Mouse (Mus musculus) liver, postnatal 0 days (tissue): Measurements from ENCODE around the gene Vsig10.

Experiments used
- CTCF ChIP-seq: sonication (generic); IDR thresholded peaks from 2 replicates; pipeline ENCODE4 v1.5.1; 2016; ENCODE audit warnings: antibody characterized with exemption, low read depth
- EP300 ChIP-seq: IDR thresholded peaks from 2 replicates; pipeline ENCODE4 v1.6.1; 2016; ENCODE audit warnings: antibody characterized with exemption, low read depth, mild to moderate bottlenecking

DNA sequence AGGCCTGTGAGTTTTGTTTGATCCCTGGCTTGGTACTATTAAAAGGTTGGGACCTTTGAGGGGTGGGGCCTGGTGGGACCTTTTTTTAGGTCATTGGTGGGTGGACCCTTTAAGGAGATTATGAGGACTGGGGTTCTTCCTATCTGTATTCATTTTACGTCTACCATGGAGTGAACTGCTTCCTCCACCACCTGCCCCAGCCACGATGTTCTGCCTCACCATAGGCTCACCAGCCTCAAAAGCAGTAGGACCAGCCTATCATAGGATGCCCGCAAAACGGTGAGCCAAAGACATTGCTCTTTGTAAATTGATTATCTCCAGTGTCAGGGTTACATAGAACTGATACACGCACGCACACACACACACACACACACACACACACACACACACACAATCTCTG lies 78.5 kb downstream of the Vsig10 start:
- TF ChIP-seq CTCF, result no peak
- TF ChIP-seq EP300, result no peak
